Mouse (Mus musculus) midbrain, embryonic 10.5 days (tissue): Measurements from ENCODE around the gene Cbr2. TPM values are rescaled to one million over a fixed set of nuclear protein-coding genes. Genes with fewer than 3 reads are reported as not detected.

Experiments
- DNase-seq: peaks from one replicate; pipeline ENCODE4 v3.0.0-alpha.2; 2017; ENCODE audit warnings: low spot score
- H3K27ac ChIP-seq: fragments of 300-500 bp; sonication (generic); replicated peaks from 2 replicates; pipeline ENCODE4 v1.5.1; 2016; ENCODE audit warnings: mild to moderate bottlenecking
- H3K27me3 ChIP-seq: fragments of 300-500 bp; sonication (generic); 2 replicates; pipeline ENCODE4 v1.6.1; 2016; ENCODE audit warnings: low read depth, mild to moderate bottlenecking; ENCODE audit not compliant: poor library complexity, severe bottlenecking
- H3K36me3 ChIP-seq: fragments of 300-500 bp; sonication (generic); 2 replicates; pipeline ENCODE4 v1.6.1; 2016; ENCODE audit warnings: mild to moderate bottlenecking, moderate library complexity
- H3K4me1 ChIP-seq: fragments of 300-500 bp; sonication (generic); 2 replicates; pipeline ENCODE4 v1.6.1; 2016
- H3K4me3 ChIP-seq: fragments of 300-500 bp; sonication (generic); 2 replicates; pipeline ENCODE4 v1.5.1; 2016; ENCODE audit warnings: mild to moderate bottlenecking, moderate library complexity
- H3K9me3 ChIP-seq: fragments of 300-500 bp; sonication (generic); replicated peaks from 2 replicates; pipeline ENCODE4 v1.6.1; 2016; ENCODE audit warnings: mild to moderate bottlenecking
- WGBS: fragments of 180-500 bp; shearing (Covaris S2); methylation state at CpG from one replicate; pipeline ENCODE4 v1.1.7; 2016; 5-methylcytosine and 5-hydroxymethylcytosine counted together
- polyA plus RNA-seq: library from polyadenylated mRNA; unstranded; fragments of >200 nt; fragmentation: Nextera tagmentation; extraction: Ambion mirVana; gene quantifications from 2 replicates; pipeline ENCODE4 v1.2.1, GENCODE M21; 2016

Cbr2 gene
- polyA plus RNA-seq, 1 experiment from 2014 or later, result 0.59 TPM

DNA sequence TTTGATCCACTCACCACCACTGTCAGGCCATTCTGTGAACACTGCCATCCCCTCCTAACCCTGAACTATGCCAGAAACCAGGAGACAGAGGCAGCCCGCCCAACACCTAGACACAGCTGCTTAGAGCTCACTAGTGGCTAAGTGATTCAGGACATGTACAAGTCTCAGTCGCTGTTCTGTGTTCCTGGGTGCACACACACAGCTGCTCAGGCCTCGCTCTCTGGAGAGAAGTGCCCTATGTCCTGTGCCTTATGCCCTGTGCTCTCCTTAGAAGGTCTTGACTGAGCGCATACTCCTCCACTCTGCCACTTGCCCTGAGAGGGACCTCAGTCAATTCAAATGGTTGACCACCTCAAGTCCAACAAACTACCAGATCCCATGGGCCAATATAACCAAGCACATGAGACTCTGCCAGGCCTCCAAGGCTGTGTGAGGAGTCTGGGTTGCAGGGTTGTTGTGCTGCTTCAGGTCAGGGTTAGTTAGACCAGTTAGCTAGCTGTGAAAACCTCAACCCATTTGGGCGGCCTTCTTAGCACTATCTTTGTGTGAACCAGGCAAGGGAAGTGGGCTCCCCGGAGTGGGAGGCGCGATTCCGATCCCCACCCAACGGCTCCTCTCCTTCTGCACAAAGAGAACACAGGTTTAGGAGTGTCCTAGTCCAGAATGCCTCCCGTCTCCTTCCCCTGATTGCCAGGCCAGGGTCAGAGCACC lies 3.2 kb downstream of the Cbr2 start:
- H3K27ac ChIP-seq, result no peak overlapping the region
- H3K9me3 ChIP-seq, result no peaks in the 10 kb centered on the region
- no peak for DNase-seq
- H3K27me3 ChIP-seq, result peaks cover 54% of the 10 kb centered on the region
- H3K4me1 ChIP-seq, result peaks cover 24% of the 10 kb centered on the region
- WGBS, result 65% methylated on average over 11 of the region's 11 CpGs
- H3K4me3 ChIP-seq, result peak overlapping the region; percentile 34; the same call in 1 of the 2 replicates
- no peaks in the 10 kb centered on the region for H3K36me3 ChIP-seq

DNA sequence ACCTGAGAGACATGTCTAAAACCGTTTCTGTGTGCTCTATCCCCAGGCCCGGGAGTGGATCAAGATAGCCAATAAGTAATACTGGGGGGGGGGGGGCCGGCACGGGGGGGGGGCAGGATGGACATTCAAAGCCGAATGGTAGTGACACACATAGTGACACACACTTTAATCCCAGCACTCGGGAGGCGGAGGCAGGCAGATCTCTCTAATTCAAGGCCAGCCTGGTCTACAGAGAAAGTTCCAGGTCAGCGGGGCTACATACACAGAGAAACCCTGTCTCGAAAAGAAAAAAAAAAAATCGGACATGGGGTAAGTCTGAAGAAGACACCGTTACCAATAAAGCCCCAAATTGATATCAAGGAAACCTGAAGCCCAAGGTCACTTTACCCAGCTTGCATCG lies 4.3 kb downstream of the Cbr2 start:
- Histone ChIP-seq H3K36me3 (no peaks in the 10 kb centered on the region), H3K4me1 (peaks cover 26% of the 10 kb centered on the region), H3K4me3 (peak overlapping the region; percentile 80), H3K27me3 (peaks cover 65% of the 10 kb centered on the region), H3K9me3 (no peaks in the 10 kb centered on the region), H3K27ac (no peak overlapping the region)
- WGBS, result 67% methylated on average over 12 of the region's 12 CpGs
- no peak for DNase-seq

DNA sequence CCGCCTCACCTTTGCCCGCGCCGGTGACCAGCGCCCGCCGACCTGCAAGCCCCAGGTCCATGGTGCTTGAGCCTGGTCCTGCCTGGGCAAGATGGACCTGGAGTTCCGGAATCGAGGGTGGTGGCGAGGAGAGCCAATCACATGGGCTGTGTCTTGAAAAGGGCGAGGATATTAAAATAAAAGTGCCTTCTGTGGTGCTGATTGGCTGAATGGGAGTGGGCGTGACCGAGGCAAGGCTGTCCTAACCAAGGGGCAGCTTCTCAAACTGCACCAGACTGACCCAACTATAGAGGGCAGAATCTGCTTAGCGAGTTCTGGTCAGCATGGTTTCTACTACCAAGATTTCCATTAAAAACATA lies 4.8 kb downstream of the Cbr2 start, which contains the start of gene Dcxr:
Gene Dcxr (minus strand): TSS at position 113 of the 359 bp plus-strand sequence.
- DNase-seq, result peak; percentile 87

DNA sequence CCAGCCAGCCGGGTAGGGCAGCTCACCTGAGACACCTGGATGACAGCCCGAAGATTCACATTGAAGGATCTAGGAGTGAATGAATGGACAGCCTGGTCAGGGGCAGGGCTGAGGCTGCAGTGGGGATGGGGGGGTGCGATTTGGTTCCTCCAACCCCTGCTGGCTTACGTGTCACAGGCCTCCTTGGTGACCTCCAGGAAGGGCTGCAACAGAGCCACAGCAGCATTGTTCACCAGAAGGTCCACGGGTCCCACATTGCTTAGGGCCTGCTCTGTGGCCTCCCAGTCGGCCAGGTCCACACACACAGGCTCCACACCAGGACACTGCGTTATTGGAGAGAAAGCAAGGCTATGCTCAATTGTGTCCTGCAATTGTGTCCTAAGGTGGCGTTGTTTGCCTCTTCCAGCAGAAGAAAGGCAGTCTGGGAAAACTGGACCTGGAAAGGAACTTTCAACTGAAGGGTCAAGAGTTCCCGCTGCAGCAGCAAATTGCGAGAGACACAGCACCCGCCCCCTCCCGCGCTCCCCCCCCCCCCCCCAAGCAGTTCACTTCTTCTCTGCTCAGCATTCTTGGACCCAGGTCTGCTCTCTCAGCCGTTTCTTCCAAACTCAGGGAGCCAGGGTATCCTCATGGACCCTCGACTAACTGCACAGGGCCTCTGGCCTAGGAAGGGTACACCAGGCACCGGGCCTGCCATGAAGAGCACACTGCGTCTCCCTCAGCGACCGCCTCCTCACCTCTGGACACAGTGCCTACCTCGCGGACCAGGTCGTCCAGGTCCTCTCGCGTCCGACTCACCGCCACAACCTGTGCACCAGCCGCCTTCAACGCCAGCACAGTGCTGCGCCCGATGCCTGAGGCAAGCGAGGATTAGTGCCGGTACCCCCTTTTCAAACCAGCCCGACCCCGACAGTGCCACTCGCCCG lies 5.4 kb downstream of the Cbr2 start:
- DNase-seq, result no peak
- Histone ChIP-seq H3K9me3 (no peaks in the 10 kb centered on the region), H3K36me3 (no peaks in the 10 kb centered on the region), H3K27me3 (peaks cover 72% of the 10 kb centered on the region), H3K27ac (peak overlapping the region; percentile 70), H3K4me3 (peak overlapping the region; percentile 80), H3K4me1 (peaks cover 36% of the 10 kb centered on the region)
- 20% methylated on average over 34 of the region's 36 CpGs for WGBS

More for the DNA sequence above, 4.8 kb downstream of the Cbr2 start, which contains the start of gene Dcxr:
- peaks cover 69% of the 10 kb centered on the region for H3K27me3 ChIP-seq
- under 1% methylated on average over 14 of the region's 14 CpGs for WGBS
- no peaks in the 10 kb centered on the region for H3K9me3 ChIP-seq
- peaks cover 29% of the 10 kb centered on the region for H3K4me1 ChIP-seq
- H3K4me3 ChIP-seq, result peak within 1 kb of the TSS; percentile 80
- H3K27ac ChIP-seq, result peak within 1 kb of the TSS; percentile 70
- no peaks in the 10 kb centered on the region for H3K36me3 ChIP-seq

DNA sequence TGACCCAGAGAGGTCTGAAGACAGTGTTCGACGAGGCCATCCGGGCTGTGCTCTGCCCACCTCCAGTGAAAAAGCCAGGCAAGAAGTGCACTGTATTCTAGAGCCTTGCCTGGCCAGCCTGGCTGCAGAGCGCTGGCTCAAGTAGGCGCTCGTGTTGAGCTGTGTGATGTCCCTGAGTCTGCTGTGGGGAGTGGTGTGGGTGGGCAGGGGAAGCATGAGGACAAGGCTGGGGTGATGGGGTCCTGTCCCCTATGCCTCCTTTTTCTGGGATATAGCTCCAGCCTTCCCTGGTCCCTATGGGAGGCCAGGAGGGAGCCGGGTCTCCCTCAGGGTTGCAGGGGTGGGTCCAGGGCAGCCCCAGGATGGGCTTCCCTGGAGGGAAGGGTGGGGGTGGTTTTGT lies 8.4 kb downstream of the Cbr2 start:
- DNase-seq, result no peak
- Histone ChIP-seq H3K4me1 (peaks cover 44% of the 10 kb centered on the region), H3K4me3 (no peak overlapping the region), H3K9me3 (no peaks in the 10 kb centered on the region), H3K27ac (no peak overlapping the region), H3K27me3 (peaks cover 64% of the 10 kb centered on the region), H3K36me3 (peaks cover 16% of the 10 kb centered on the region)
- WGBS, result 88% methylated on average over 7 of the region's 7 CpGs

DNA sequence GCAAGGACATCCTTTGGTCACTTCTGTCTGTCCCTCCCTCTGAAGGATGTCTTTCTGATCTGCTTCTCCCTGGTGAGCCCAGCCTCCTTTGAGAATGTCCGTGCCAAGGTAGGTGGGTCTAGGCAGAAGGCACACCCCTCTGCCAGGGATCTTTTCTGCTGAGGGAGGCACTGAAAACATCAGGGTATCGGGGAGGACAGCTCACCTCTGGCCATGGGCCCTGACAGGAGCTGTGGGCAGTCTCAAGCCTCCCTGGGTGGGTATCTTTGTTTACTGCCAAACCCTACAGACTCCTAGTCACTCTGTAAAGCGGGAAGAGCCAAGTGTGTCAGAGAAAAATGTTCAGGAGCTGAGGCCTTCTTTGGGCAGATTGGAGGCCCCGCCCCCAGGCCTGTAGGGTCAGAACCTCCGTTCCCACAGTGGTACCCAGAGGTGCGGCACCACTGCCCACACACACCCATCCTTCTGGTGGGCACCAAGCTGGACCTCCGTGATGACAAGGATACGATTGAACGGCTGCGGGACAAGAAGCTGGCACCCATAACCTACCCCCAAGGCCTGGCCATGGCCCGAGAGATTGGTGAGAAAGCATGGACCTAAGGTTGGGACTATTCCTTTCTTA lies 9.0 kb downstream of the Cbr2 start:
- DNase-seq, result no peak
- no peak overlapping the region for H3K4me3 ChIP-seq
- no peaks in the 10 kb centered on the region for H3K9me3 ChIP-seq
- peaks cover 57% of the 10 kb centered on the region for H3K27me3 ChIP-seq
- H3K27ac ChIP-seq, result no peak overlapping the region
- peaks cover 23% of the 10 kb centered on the region for H3K36me3 ChIP-seq
- H3K4me1 ChIP-seq, result peaks cover 44% of the 10 kb centered on the region
- 92% methylated on average over 11 of the region's 11 CpGs for WGBS

DNA sequence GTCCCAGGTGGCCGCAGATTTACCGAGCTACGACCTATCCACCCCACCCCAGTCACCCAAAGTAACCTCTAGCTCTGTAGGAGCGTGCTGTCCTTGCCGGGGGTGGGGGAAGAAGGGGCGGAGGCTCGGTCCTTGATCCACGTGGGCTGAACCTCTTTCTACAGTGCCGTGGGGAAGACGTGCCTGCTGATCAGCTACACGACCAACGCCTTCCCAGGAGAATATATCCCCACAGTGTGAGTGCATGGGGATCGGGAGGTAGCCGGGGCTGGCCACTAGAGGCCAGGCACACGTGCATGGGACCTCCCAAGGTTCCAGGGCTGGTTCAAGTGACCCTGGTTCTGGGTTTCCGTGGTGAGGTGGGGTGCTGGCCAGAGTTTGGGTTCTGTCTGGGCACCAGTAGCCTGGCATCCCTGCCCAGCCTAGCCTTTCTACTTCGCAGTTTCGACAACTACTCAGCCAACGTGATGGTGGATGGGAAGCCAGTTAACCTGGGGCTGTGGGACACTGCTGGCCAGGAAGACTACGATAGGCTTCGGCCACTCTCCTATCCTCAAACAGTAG lies 9.8 kb downstream of the Cbr2 start:
- H3K36me3 ChIP-seq, result peaks cover 30% of the 10 kb centered on the region
- peak overlapping the region; percentile 74 for H3K4me3 ChIP-seq
- peaks cover 41% of the 10 kb centered on the region for H3K4me1 ChIP-seq
- no peak for DNase-seq
- peak overlapping the region; percentile 79 for H3K27ac ChIP-seq
- 23% methylated on average over 21 of the region's 21 CpGs for WGBS
- H3K9me3 ChIP-seq, result no peaks in the 10 kb centered on the region
- H3K27me3 ChIP-seq, result peaks cover 55% of the 10 kb centered on the region

DNA sequence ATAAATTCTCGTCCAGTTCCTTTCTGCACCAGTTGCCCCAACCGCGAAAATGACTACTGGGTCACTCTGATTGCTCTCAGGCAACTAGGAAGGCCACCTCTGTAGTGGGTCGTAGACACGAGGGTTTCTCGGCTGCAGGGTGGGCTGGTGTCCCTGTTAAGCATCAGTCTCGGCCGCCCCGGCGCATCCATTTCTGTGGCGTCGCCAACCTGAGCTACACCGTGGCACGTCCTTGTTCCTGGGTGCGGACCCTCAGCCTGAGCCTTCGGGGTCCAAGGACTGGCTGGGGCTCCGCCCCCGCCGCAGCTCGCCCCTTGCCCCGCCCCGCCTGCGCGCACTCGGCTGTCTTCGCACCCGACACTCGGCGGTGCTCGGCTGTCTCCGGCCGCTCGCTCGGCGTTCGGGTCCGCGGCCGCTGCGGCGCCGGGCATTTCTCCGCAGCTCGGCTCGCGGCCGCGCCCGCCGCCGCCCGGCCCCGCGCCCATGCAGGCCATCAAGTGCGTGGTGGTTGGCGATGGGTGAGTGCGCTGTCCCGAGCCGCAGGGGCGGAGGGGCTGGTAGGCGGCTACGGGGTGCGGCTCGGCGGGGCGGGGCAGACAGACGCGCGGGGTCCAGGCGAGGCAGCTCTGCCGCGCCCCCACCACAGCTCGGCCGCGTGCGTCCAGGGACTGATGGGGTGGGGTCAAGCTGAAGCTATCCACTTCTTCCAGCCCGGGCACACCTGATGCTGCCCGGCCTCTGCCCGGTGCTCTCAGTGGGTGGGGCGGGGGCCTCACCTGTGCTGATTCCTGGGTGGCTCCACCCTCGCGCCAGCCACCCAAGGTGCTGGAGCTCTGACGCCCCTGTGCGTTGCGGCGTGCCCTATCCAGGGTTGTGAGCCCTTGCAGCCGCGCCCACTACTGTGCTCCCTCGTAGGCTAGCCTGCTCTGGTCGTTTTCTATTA lies 10.5 kb downstream of the Cbr2 start, which contains the start of gene Rac3:
Gene Rac3 (plus strand): TSS at position 347 of the 943 bp plus-strand sequence.
- Histone ChIP-seq H3K27me3 (peaks cover 52% of the 10 kb centered on the region), H3K4me3 (peak within 1 kb of the TSS; percentile 74), H3K27ac (peak within 1 kb of the TSS; percentile 79), H3K4me1 (peaks cover 34% of the 10 kb centered on the region), H3K9me3 (no peaks in the 10 kb centered on the region), H3K36me3 (peaks cover 37% of the 10 kb centered on the region)
- DNase-seq, result peak; percentile 81
- under 1% methylated on average over 90 of the region's 90 CpGs for WGBS

DNA sequence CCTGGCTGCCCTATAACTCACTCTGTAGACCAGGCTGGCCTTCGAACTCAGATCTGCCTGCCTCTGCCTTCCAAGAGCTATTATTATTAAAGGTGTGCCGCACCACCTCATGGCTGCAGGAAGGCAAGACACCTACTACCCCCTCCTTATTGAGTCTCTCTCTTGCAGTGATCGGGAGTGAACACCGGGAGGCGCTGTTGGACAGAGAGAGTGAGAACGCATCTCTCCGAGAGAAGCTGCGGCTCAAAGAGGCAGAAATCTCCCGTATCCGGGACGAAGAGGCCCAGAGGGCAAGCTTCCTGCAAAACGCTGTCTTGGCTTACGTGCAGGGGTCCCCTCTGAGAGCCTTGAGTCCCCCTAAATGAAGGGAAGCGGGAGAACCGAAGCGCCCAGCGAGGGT lies 11.5 kb downstream of the Cbr2 start:
- H3K4me3 ChIP-seq, result peak overlapping the region; percentile 74
- H3K4me1 ChIP-seq, result peaks cover 30% of the 10 kb centered on the region
- H3K27ac ChIP-seq, result peak overlapping the region; percentile 79
- 11% methylated on average over 17 of the region's 17 CpGs for WGBS
- DNase-seq, result peak; percentile 91
- H3K27me3 ChIP-seq, result peaks cover 43% of the 10 kb centered on the region
- peaks cover 47% of the 10 kb centered on the region for H3K36me3 ChIP-seq
- H3K9me3 ChIP-seq, result no peaks in the 10 kb centered on the region

DNA sequence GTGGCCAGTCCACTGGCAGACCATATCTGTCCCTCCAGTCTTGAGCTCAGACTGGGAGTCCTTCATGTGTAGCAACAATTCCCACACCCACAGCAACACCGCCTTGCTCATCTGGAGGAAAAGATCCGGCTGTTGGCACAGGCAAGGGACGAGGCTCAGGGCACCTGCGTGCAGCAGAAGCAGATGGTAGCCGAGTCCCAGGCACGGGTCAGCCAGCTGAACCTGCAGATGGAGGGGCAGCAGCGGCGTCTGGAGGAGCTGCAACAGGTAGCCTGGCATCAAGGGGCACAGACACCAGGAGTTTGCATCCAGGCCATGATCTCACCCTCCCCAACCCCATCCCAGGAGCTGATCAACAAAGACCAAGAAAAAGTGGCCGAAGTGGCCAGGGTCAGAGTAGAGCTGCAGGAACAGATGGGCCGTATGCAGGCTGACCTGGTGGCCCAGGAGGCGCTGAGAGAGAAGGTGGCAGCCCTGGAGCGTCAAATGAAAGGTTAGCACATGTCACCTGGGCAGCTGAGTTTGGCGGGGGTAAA lies 12.0 kb downstream of the Cbr2 start:
- Histone ChIP-seq H3K4me1 (peaks cover 34% of the 10 kb centered on the region), H3K36me3 (peaks cover 52% of the 10 kb centered on the region), H3K27me3 (peaks cover 37% of the 10 kb centered on the region), H3K4me3 (no peak overlapping the region), H3K9me3 (no peaks in the 10 kb centered on the region), H3K27ac (no peak overlapping the region)
- 90% methylated on average over 13 of the region's 13 CpGs for WGBS
- DNase-seq, result no peak

DNA sequence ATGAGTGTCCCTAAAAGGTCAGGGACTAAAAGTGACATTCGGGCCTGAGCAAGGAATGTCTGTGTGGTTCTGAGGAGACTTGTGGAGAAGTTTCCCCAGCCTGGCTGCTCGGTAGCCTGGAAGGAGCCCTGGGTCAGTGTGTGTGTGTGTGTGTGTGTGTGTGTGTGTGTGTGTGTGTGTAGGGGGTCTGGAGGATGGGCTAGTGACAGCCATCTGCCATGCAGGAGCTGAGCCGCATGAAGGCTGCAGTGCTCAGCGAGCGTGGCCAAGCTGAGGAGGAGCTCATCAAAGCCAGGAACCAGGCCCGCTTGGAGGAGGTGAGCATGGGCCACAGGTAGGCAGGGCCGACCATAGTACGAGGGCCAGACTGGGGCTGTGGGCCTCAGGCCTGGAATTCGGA lies 12.7 kb downstream of the Cbr2 start:
- Histone ChIP-seq H3K9me3 (no peaks in the 10 kb centered on the region), H3K4me3 (no peak overlapping the region), H3K27me3 (peaks cover 37% of the 10 kb centered on the region), H3K36me3 (peaks cover 52% of the 10 kb centered on the region), H3K27ac (no peak overlapping the region), H3K4me1 (peaks cover 41% of the 10 kb centered on the region)
- no peak for DNase-seq
- WGBS, result 88% methylated on average over 9 of the region's 9 CpGs
